Mouse (Mus musculus) heart, postnatal 0 days (tissue): ENCODE data around the gene Ubr3.

Experiments
- CTCF ChIP-seq: IDR thresholded peaks from 2 replicates; pipeline ENCODE4 v1.5.1; 2016; ENCODE audit warnings: antibody characterized with exemption, control low read depth, low read depth
- EP300 ChIP-seq: IDR thresholded peaks from 2 replicates; pipeline ENCODE4 v1.6.1; 2016; ENCODE audit warnings: antibody characterized with exemption, low read depth

DNA sequence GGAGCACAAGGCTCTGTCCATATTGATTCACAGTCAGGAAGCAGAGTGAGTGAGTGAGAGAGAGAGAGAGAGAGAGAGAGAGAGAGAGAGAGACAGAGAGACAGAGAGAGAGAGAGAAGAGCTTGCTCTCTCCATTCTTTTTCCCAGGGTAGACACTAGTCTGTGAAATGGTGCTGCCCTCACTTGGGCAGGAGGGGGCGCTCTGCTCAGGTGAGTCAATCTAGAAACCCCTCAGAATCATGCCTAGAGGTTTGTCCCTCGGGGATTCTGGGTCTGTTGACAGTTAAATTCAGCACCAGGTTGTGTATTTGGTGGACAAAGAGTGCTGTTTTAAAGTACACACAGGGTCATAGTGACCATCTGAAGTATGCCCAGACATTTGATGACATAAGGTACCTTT is 93.6 kb downstream of the Ubr3 start:
- TF ChIP-seq CTCF (no peak), EP300 (no peak)
